Mouse (Mus musculus) R1 (cell line): Measurements from ENCODE around the gene Zfp963.
A peak's percentile ranks its signal among the peaks of the same experiment; 100 is the strongest.

Source experiments
- DNase-seq: peaks from one replicate; pipeline ENCODE4 v3.0.0-alpha.2; 2018; ENCODE audit warnings: low read depth, low spot score

Gene Zfp963

DNA sequence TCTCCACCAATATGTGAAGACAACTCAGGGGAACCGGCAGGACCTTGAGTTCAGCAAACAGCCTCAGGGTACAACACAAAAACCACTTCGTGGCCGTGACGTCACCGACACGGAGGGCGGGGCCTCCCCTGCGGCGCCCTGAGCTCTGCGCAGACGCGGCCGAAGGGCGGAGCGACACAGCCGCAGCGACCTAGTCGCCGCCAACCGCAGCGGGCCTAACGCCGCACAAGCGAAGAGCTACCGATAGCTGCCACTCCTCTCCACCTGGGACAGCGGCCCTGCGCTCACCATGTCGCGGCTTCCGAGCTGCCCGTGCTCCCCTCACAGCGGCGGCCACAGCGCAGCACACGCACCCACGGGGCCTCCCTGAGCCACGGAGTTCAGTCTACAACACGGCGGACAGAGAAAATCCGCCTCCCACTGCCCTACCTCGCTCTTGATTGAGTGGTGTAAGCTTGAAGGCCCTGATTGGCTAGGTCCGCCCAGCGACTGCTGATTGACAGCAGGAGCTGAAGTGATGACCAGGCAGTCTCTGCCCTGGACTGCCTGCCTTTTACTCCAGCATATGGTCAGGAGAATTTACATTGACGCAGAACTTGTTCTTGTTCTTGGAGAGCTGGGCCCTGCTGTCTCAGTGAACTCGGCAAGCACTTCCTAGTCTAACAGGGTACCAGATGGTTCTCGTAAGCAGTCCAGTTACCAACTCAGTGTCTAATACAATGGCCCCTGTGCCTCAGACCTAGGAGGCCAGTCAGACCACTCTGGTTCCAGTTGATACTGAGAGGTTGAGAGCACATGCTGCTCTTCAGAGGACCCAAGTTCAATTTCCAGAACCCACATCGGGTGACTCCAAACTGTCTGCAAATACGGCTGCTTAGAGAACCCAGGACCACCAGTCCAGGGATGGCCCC is at the start of gene Zfp963:
TSS of gene Zfp963 (minus strand) at position 427 of the 911 bp plus-strand sequence.
- DNase-seq = peak; percentile 96

DNA sequence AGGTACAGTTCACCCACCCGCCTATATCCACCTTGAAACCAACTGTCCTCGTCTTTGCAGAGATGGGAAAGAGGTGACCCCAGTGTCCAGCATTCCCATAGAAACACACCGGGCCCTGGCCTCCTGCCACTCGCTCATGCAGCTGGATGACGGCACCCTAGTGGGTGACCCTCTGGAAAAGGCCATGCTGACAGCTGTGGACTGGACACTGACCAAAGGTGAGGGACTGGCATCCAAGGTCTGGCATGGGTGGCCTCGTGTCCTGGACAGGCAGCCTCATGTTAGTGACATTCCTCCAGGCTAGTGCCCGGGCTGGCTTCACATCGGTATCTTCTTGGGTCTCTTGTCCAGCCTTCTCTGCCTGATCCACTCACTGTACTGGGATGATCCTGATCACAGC is 49.5 kb upstream of the Zfp963 start:
- no peak for DNase-seq

DNA sequence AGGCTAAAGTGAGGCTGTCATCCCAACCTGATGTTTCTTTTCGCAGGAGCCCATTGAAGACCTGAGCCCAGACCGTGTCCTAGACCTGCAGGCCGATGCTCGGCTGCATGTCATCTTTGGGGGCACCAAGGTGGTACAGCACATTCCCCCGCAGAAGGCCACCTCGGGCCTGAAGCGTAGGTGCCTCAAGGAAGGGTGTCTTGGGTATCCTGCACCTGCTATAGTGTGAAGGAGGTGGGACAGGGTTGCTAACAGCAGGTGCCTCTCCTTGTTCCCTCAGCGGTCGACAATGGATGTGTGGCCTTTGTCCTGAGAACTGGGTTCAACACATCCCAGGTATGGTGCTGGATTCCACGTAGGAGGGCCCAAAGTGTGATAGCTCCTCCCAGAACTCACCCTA is 47.9 kb upstream of the Zfp963 start:
- no peak for DNase-seq

- no peak for DNase-seq
Measured at GRCm38 (mm10) chr8:69796721-69797345, 47.1 kb upstream of the Zfp963 start.

GRCm38 (mm10) chr8:69794901-69795300 is 45.1 kb upstream of the Zfp963 start:
- no peak for DNase-seq

- no peak for DNase-seq
Measured at GRCm38 (mm10) chr8:69794096-69794495, 44.3 kb upstream of the Zfp963 start.

DNA sequence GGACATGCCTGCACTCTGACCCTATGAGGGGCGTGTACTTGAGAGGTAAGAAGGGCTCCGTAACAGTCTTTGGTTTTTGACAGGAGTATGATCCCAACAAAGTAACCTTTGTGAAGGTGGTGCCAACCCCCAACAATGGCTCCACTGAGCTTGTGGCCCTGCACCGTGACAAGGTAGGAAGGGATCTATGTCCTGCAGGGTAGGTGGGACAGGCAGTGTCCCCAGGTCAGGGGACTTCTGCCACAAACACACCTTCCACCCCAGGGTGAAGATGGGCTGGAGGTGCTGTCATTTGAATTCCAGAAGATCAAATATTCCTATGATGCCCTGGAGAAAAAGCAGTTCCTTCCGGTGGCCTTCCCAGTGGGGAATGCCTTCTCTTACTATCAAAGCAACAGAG is 43.9 kb upstream of the Zfp963 start:
- DNase-seq = no peak

DNA sequence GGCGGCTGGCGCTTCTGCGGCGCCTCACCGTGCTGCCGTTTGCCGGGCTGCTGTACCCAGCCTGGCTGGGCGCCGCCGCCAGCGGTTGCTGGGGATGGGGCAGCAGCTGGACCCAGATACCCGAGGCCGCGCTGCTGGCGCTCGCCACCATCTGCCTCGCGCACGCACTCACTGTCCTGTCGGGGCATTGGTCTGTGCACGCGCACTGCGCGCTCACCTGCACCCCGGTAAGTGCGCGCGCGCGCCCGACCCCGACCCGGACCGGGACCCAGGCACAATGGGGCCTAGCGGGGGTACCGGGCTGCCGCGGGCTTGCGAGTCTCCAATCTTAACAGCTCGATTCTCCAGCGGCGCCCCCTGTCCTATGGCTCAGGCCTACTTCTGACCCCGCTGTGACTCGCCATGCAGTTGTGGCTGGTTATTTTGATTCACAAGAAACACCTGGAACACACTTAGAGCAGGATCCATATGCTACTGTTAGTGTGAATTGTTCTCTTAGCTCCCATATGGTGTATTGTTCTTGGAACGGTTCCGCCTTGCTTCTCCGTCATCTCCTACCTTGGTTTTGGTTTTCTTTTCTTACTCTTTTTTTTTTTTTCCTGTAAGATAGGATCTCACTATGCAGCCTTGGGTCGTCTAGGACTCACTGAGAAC is 41.8 kb upstream of the Zfp963 start:
- peak; percentile 69 for DNase-seq

- peak; percentile 97 for DNase-seq
Measured at GRCm38 (mm10) chr8:69790773-69791367, 41.1 kb upstream of the Zfp963 start, which contains the start of the genes Atp13a1 and Zfp866. TSS of gene Atp13a1 (plus strand) at chr8:69791163. TSS of gene Zfp866 (minus strand) at chr8:69791178.

DNA sequence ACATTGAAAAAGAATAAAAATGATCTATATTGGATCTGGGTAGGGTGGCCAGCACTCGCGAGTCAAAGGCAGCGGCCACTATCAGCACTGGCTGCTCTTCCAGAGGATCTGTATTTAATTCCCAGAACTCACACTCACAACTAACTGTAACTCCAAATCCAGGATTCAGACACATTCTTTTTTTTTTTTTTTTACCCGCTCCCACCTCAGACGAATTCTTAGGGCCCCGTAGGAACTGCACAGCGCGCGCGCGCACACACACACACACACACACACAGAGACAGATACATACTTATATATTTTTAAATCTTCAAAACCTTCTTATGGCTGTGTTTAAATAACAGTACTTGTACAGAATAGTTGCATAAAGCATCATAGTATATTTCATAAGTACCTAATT is 40.6 kb upstream of the Zfp963 start:
- no peak for DNase-seq

DNA sequence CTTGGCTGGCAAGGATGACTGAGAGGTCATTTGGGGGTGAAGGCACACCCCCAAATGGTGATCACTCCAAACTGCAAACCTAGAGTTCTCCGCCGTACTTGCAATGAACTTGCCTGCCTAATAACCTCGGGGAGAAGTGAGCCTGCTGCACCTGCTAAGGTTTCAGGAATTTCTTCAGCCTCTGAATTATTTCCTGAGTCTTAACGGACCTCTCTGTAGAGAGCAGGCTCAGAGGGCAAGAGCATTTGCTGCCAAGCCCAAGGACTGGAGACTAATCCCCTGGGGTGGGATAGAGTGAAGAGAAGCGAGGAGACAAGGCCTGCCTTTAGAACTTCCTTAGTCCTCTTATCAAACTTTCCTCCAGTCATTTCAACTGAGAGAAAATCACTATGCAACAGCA is 40.0 kb upstream of the Zfp963 start:
- DNase-seq = peak; percentile 19

DNA sequence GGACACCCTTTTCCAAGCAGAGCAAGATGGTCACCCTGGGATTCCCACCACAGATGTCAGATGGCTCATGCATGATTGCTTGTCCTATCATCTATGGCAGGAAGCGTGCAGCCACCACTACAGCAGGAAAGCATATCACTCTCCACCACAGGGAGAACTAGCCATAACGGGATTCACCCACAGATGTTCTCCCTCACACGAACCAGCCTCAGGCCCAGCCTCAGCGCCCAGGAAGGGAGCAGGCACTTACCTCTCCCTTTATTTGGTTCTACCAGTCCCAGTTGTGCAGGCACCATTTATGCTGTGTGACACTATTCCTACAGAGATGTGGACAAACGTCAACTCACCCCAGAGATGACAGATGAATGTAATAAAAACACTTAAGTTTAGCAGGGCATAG is 39.3 kb upstream of the Zfp963 start:
- DNase-seq = no peak

- DNase-seq = peak; percentile 80
Measured at GRCm38 (mm10) chr8:69777111-69777510, 27.3 kb upstream of the Zfp963 start.

- DNase-seq = no peak
Measured at GRCm38 (mm10) chr8:69775149-69775534, 25.4 kb upstream of the Zfp963 start.

DNA sequence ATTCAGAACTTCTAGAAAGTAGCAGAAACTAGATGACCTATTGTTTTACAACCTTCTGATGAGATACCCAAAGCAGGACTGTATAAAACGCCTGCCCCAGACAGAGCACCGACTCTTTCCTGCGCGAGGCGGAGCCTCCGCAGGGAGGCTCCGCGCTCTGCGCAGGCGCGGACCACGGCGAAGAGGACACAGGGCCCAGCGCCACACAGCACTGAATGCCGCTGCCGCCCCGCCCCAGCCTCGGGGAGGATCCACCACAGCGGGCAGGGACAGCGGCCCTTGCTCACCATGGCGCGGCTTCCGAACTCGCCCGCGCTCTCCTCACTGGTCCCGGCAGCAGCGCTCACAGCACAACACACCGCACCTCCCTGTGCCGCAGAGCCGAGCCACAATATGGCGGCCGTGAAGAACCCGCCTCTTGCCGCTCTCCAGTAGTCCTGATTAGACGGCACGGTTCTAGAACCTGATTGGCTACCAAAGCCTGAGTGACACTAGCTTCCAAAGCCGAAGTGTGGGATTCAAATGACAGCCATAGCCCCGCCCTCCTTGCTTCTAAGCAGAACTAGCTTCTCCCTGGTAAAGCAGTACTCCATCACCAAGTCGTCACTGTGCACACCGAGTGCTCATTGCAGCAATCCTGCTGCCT is 24.9 kb upstream of the Zfp963 start, which contains the start of gene Gm20422:
TSS of gene Gm20422 (minus strand) at position 384 of the 646 bp plus-strand sequence.
- peak; percentile 100 for DNase-seq

- DNase-seq = no peak
Measured at GRCm38 (mm10) chr8:69772106-69772505, 22.3 kb upstream of the Zfp963 start.

DNA sequence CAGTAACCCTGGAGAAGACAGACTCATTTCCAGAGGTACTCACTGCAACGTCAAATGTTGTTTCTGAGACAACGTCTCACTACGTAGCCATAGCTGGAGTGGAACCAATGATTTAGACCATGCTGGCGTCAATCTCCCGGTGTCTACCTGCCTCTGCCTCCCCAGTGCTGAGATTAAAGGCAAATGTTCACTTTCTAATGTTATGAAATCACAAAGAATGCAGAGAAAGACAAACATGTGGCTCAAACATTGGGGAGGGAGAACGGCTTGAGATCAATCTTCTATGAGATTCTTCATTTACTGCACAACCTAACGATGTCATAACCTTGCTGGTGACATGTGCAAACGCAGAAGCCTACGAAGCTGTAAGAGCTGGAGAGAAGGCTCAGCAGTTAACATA is 21.5 kb upstream of the Zfp963 start:
- DNase-seq = no peak

DNA sequence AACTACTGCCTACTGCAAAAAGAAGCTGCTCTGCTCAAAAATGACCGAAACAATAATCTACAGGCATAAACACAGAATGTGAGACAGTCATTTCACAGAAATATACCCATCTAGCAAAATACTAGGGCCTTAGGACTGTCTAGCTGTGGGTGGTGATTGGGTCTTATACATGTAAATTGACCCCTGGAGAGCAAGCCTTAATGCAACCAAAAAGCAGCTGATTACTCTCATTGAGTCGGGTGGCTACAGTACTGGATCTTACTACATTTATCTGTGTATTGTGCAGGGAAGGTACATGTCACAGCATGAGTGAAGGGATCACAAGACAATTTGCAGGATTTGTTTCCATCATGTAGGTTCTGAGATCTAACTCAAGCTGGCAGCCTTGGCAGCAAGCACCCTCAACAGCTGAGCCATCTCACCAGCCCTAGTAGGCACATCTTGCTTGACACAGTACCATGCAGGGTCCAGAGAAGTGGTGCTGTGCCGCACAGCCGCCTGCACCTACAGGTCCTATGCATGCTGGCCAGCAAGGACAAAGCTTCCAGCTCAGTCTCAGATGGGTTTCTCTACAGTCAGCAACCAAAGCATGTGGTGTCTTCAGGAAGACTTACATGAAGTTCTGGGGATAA is 12.2 kb upstream of the Zfp963 start:
- DNase-seq = peak; percentile 62

DNA sequence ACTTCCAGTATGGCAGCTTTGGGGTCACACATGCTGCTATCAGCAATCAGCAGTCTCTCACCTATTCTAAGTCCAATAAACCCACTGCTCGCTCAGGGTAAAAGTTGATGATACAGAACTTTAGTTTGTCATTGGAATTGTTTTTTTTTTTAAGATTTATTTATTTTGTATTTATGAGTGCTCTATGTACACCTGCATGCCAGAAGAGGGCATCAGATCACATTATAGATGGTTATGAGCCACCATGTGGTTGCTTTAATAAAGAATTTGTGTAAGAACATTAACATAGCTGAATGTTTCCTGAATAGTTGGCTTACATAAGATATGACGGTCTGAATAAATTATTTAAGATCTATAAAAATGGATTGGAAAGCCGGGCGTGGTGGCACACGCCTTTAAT is 8.5 kb upstream of the Zfp963 start:
- no peak for DNase-seq

DNA sequence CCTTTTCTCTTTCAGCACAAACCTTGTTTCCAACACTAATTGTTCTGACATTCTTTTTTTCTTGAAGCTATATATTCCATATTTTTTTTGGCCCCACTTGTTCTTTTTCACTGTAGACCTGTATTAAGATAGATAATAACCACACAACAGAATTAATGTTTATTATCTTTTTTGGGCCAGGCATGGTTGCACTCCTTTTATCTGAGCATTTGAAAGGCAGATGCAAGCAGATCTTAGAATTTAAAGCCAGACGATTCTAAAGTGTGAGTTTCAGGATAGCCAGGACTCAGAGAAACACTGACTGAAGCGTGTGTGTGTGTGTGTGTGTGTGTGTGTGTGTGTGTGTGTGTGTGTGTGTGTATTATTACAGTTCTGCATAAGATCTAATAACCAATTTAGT is 2.7 kb upstream of the Zfp963 start:
- DNase-seq = no peak

DNA sequence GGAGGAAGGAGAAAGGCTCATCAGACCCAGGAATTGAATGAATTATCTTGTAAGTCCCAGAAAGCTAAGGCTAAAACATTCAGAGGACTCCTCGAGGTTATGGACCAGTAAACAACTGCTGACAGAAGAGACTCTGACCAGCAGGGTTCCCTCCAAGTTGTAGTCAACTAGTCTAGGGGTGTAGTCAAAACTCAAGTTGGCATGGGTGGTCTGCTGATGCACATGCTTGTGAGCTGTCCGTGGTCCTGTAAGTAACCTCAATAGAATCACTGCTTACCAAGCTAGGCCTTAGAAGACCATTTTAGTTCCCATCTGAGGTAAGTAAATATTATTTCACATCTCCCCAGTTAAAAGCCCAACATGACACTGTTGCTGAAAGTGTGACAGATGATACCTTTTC is 8.5 kb downstream of the Zfp963 start:
- peak; percentile 17 for DNase-seq
